Mouse (Mus musculus): ENCODE measurements at regions not wholly inside any gene's neighbourhood (a gene's known extent, or its start where the extent isn't known, plus 50 kb on each side); places are given as distances from the start of the nearest gene placed in this dataset.

- no peaks in the 10 kb centered on the region for H3K36me3 ChIP-seq (ENCODE audit: control insufficient read depth, insufficient read depth, low read length)
- no peak overlapping the region for H3K4me3 ChIP-seq (ENCODE audit: insufficient read depth, low read depth, low read length)
- DNase-seq (ENCODE audit: extremely low read depth, low read depth, low spot score), result no peak
- no peak overlapping the region for H3K9ac ChIP-seq (ENCODE audit: low read depth, low read length)
- no peaks in the 10 kb centered on the region for H3K27me3 ChIP-seq (ENCODE audit: control insufficient read depth, insufficient read depth, low read length)
- no peak overlapping the region for H3K27ac ChIP-seq (replicated peaks; ENCODE audit: insufficient read depth, low read depth, low read length)
- H3K79me2 ChIP-seq (ENCODE audit: control insufficient read depth, insufficient read depth, low read length), result no peaks in the 10 kb centered on the region
- no peak for TF ChIP-seq CTCF (IDR thresholded peaks at IDR 0.05; ENCODE audit: low read depth, low read length)
- TF ChIP-seq POLR2A (IDR thresholded peaks at IDR 0.05; ENCODE audit: extremely low read depth, insufficient read depth, low read length), result no peak
- H3K4me1 ChIP-seq (ENCODE audit: control insufficient read depth, insufficient read depth, low read length), result no peaks in the 10 kb centered on the region
- WGBS, result 77% methylated on average over 6 of the region's 6 CpGs
Measured at GRCm38 (mm10) chr11:39868451-39868979, 826.5 kb downstream of the Mat2b start.
